Mouse (Mus musculus) heart, embryonic 13.5 days (tissue): ENCODE results near the gene Eef1a2. TPM values are rescaled to one million over a fixed set of nuclear protein-coding genes. Genes with fewer than 3 reads are reported as not detected.
"Not testable (repeated sequence)": the region's sequence is repeated elsewhere in the genome, so short reads cannot be mapped to it uniquely, and the experiment has no call there.

Source experiments
- ATAC-seq: fragments of 200-750 bp; cut with Nextera tagmentation; 2 replicates; pipeline ENCODE4 v1.8.0; 2017; ENCODE audit warnings: moderate TSS enrichment; ENCODE audit not compliant: insufficient number of reproducible peaks, low FRiP score, low TSS enrichment; ENCODE audit errors: extremely low read depth
- H3K27ac ChIP-seq: fragments of 300-500 bp; sonication (generic); replicated peaks from 2 replicates; pipeline ENCODE4 v1.5.1; 2015; ENCODE audit warnings: moderate library complexity, mild to moderate bottlenecking, inconsistent platforms
- H3K27me3 ChIP-seq: fragments of 300-500 bp; sonication (generic); replicated peaks from 2 replicates; pipeline ENCODE4 v1.6.1; 2015; ENCODE audit warnings: mild to moderate bottlenecking, inconsistent platforms
- H3K36me3 ChIP-seq: fragments of 300-500 bp; sonication (generic); 2 replicates; pipeline ENCODE4 v1.6.1; 2015; ENCODE audit warnings: mild to moderate bottlenecking, inconsistent platforms
- H3K4me1 ChIP-seq: fragments of 300-500 bp; sonication (generic); 2 replicates; pipeline ENCODE4 v1.6.1; 2015; ENCODE audit warnings: inconsistent platforms
- H3K4me2 ChIP-seq: fragments of 300-500 bp; sonication (generic); 2 replicates; pipeline ENCODE4 v1.6.1; 2015; ENCODE audit warnings: inconsistent platforms, mild to moderate bottlenecking, moderate library complexity
- H3K4me3 ChIP-seq: fragments of 300-500 bp; sonication (generic); 2 replicates; pipeline ENCODE4 v1.5.1; 2015; ENCODE audit warnings: moderate library complexity, mild to moderate bottlenecking, inconsistent platforms
- H3K9ac ChIP-seq: fragments of 300-500 bp; sonication (generic); 2 replicates; pipeline ENCODE4 v1.6.1; 2015; ENCODE audit warnings: inconsistent platforms, mild to moderate bottlenecking, moderate library complexity
- H3K9me3 ChIP-seq: fragments of 300-500 bp; sonication (generic); 2 replicates; pipeline ENCODE4 v1.6.1; 2016; ENCODE audit warnings: inconsistent platforms
- WGBS: fragments of 180-500 bp; shearing (Covaris S2); methylation state at CpG from one replicate; pipeline ENCODE4 v1.1.7; 2015; ENCODE audit warnings: mixed read lengths; 5-methylcytosine and 5-hydroxymethylcytosine counted together
- polyA plus RNA-seq: library from polyadenylated mRNA; unstranded; fragments of >200 nt; fragmentation: Nextera tagmentation; extraction: Ambion mirVana; gene quantifications from 2 replicates; pipeline ENCODE4 v1.2.1, GENCODE M21; 2015

Gene Eef1a2
- 7.8 and 9.7 TPM in 2 replicates for polyA plus RNA-seq

DNA sequence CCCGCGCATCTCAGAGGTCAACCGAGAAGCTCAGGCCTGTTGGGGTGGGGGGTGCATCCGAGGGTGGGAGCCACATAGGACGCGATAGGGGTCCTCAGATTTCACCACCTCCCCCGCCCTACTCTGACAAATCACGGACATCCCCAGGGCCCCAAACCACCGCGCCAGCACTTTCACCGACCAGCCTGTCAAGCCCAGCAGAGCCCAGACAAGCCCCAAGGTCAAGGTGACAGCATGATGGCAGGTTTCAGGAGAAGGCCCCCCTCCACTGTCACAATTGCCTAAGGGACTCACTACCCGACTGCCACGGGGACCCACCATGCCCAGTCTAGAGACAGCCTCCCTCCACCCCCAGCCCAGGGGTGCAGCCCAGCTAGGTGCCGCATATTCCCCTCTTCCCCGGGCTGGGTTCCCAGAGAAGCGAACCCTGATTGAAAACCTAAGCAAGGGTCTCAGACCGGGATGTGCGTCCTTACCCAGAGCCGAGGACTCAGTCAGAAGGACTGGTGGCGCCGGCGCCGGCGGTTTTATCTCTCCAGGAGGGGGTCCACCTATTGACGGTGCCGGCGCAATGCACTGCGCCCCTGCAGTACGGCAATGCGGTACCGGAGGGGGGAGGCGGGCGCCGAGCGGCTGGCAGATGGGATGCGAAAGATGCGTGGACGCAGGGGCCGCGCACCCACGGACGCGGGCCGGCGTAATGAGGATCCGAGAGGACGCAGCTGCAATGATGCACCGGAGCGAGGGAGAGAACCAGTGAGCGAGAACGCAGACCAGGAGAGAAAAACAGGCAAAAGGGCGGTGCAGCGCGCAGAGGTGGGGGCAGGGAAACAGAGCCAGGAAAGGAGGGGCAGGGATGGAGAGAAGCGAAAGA lies at the start of gene Eef1a2:
TSS of gene Eef1a2 (minus strand) at position 767 of the 874 bp plus-strand sequence.
- H3K27me3 ChIP-seq: peaks cover 59% of the 10 kb centered on the region
- peaks cover 60% of the 10 kb centered on the region for H3K4me1 ChIP-seq
- peak within 1 kb of the TSS; percentile 66 for H3K4me3 ChIP-seq

GRCm38 (mm10) chr2:181206118-181206517 lies 49.3 kb upstream of the Eef1a2 start:
- Histone ChIP-seq H3K36me3 (no peaks in the 10 kb centered on the region), H3K9ac (no peak overlapping the region), H3K4me3 (no peak overlapping the region), H3K9me3 (no peaks in the 10 kb centered on the region), H3K4me2 (no peak overlapping the region), H3K27ac (no peak overlapping the region), H3K27me3 (peaks cover 66% of the 10 kb centered on the region), H3K4me1 (no peaks in the 10 kb centered on the region)
- 62% methylated on average over 9 of the region's 9 CpGs for WGBS
- ATAC-seq: no peak; the same call in 1 of the 2 replicates

More for the DNA sequence above, at the start of gene Eef1a2:
- Histone ChIP-seq H3K36me3 (peaks cover 22% of the 10 kb centered on the region), H3K9me3 (no peaks in the 10 kb centered on the region), H3K27ac (peak within 1 kb of the TSS; percentile 93), H3K9ac (peak within 1 kb of the TSS; percentile 91), H3K4me2 (peak within 1 kb of the TSS; percentile 73)
- no peak for ATAC-seq
- WGBS: 3% methylated on average over 55 of the region's 55 CpGs

DNA sequence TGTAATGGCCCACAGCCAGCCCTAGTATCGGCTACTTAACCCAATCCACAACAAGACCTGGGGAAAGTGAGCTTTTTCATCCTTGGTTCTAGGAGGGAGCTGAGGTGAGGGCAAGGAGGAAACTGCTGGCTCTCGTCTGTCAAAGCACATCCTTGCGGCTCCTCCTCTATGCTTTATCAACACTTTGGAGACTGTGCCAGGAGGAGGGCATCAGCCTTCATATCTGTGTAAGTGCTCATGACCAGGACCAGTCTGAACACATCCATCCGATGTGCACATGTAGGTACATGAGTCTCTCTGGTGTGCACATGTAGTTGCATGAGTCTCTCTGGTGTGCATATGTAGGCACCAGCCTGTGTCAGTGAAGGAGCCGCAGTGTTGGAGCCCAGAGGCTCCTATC lies 48.9 kb upstream of the Eef1a2 start:
- WGBS: 64% methylated on average over 5 of the region's 5 CpGs
- ATAC-seq: no peak

GRCm38 (mm10) chr2:181202886-181203285 lies 46.1 kb upstream of the Eef1a2 start:
- no peak overlapping the region for H3K9ac ChIP-seq
- no peak overlapping the region for H3K4me2 ChIP-seq
- no peaks in the 10 kb centered on the region for H3K36me3 ChIP-seq
- no peaks in the 10 kb centered on the region for H3K4me1 ChIP-seq
- 71% methylated on average over 6 of the region's 6 CpGs for WGBS
- peaks cover 53% of the 10 kb centered on the region for H3K27me3 ChIP-seq
- no peaks in the 10 kb centered on the region for H3K9me3 ChIP-seq
- H3K4me3 ChIP-seq: no peak overlapping the region
- no peak overlapping the region for H3K27ac ChIP-seq
- ATAC-seq: no peak

More for the DNA sequence above, 48.9 kb upstream of the Eef1a2 start:
- H3K9ac ChIP-seq: no peak overlapping the region
- peaks cover 63% of the 10 kb centered on the region for H3K27me3 ChIP-seq
- no peak overlapping the region for H3K4me3 ChIP-seq
- no peaks in the 10 kb centered on the region for H3K9me3 ChIP-seq
- H3K4me1 ChIP-seq: no peaks in the 10 kb centered on the region
- no peak overlapping the region for H3K27ac ChIP-seq
- no peaks in the 10 kb centered on the region for H3K36me3 ChIP-seq
- no peak overlapping the region for H3K4me2 ChIP-seq

DNA sequence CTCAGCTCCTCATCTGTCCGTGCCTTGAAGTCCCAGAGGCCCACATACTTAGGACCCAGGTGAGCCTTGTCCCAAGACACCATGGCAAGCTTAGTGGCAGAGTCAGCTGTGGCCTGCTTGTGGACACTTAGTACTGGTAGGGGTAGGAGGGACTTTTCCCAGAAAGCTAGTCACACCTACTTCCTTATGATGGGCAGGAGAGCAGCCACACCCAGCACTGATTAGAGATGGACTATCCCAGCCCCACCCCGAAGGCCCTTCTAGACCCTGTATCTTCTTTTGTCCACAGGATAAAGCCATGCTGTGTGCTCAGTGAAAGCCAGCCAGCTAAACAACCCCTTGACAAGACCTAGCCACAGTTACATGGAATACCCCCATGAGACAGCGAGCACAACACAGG lies 45.6 kb upstream of the Eef1a2 start, which contains the start of gene Ptk6:
TSS of gene Ptk6 (minus strand) at position 368 of the 400 bp plus-strand sequence.
- no peaks in the 10 kb centered on the region for H3K36me3 ChIP-seq
- no peak within 1 kb of the TSS for H3K4me3 ChIP-seq
- no peaks in the 10 kb centered on the region for H3K9me3 ChIP-seq
- no peak for ATAC-seq
- no peak within 1 kb of the TSS for H3K27ac ChIP-seq
- no peak within 1 kb of the TSS for H3K4me2 ChIP-seq
- H3K9ac ChIP-seq: no peak within 1 kb of the TSS
- no peaks in the 10 kb centered on the region for H3K4me1 ChIP-seq
- WGBS: 78% methylated on average over 3 of the region's 3 CpGs
- peaks cover 53% of the 10 kb centered on the region for H3K27me3 ChIP-seq

DNA sequence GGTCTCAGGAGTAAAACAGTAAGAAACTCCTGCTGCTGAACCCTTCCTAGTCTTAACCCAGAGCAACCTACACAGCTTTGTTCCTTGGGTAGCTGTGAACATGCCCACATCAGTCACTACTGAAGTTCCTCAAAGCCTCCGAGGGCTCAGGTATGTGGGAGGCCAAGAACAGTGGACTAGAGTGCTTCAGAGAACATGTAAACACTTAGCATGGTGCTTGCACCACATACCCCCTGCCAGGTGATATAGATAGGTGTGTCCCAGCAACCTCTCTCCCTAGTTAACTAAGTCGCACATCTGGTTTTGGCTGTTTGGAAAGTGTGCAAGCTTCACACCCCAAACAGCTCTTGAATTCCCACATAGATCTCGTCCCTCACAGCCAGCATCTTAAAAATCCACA lies 44.8 kb upstream of the Eef1a2 start:
- Histone ChIP-seq H3K4me2 (no peak overlapping the region), H3K36me3 (no peaks in the 10 kb centered on the region), H3K27ac (no peak overlapping the region), H3K9me3 (no peaks in the 10 kb centered on the region), H3K9ac (no peak overlapping the region), H3K4me3 (no peak overlapping the region), H3K4me1 (no peaks in the 10 kb centered on the region), H3K27me3 (peaks cover 53% of the 10 kb centered on the region)
- WGBS: 48% methylated on average over 3 of the region's 3 CpGs
- no peak for ATAC-seq

- H3K9me3 ChIP-seq: no peaks in the 10 kb centered on the region
- H3K36me3 ChIP-seq: no peaks in the 10 kb centered on the region
- no peaks in the 10 kb centered on the region for H3K4me1 ChIP-seq
- H3K27ac ChIP-seq: no peak overlapping the region
- no peak for ATAC-seq
- H3K9ac ChIP-seq: no peak overlapping the region
- WGBS: 78% methylated on average over 4 of the region's 4 CpGs
- H3K27me3 ChIP-seq: peaks cover 34% of the 10 kb centered on the region
- no peak overlapping the region for H3K4me2 ChIP-seq
- H3K4me3 ChIP-seq: no peak overlapping the region
Observed at GRCm38 (mm10) chr2:181196628-181197300, 40.0 kb upstream of the Eef1a2 start.

GRCm38 (mm10) chr2:181193044-181193443 lies 36.2 kb upstream of the Eef1a2 start:
- no peak for ATAC-seq
- WGBS: 64% methylated on average over 3 of the region's 3 CpGs
- Histone ChIP-seq H3K4me2 (no peak overlapping the region), H3K4me1 (peaks cover 9% of the 10 kb centered on the region), H3K36me3 (peaks cover 13% of the 10 kb centered on the region), H3K27ac (no peak overlapping the region), H3K9me3 (no peaks in the 10 kb centered on the region), H3K4me3 (no peak overlapping the region), H3K27me3 (peaks cover 18% of the 10 kb centered on the region), H3K9ac (no peak overlapping the region)

GRCm38 (mm10) chr2:181191936-181192335 lies 35.1 kb upstream of the Eef1a2 start:
- 64% methylated on average over 4 of the region's 4 CpGs for WGBS
- Histone ChIP-seq H3K4me2 (no peak overlapping the region), H3K27ac (no peak overlapping the region), H3K4me3 (no peak overlapping the region), H3K27me3 (peaks cover 16% of the 10 kb centered on the region), H3K9me3 (no peaks in the 10 kb centered on the region), H3K9ac (no peak overlapping the region), H3K36me3 (peaks cover 13% of the 10 kb centered on the region), H3K4me1 (peaks cover 12% of the 10 kb centered on the region)
- ATAC-seq: no peak

DNA sequence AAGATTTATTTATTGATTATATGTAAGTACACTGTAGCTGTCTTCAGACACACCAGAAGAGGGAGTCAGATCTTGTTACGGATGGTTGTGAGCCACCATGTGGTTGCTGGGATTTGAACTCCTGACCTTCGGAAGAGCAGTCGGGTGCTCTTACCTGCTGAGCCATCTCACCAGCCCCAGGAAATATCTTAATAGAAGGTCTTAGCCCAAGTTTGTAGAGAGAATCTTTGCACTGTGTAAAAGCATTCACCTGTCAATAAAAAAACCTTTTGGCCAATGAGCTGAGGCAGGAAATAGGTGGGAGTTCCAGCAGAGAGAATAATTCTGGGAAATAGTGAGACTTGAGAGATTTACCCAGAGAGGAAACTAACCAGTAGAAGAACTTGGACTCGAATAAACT lies 34.6 kb upstream of the Eef1a2 start:
- peaks cover 12% of the 10 kb centered on the region for H3K4me1 ChIP-seq
- not testable (repeated sequence) for H3K4me2 ChIP-seq

GRCm38 (mm10) chr2:181189321-181189720 lies 32.5 kb upstream of the Eef1a2 start:
- H3K9me3 ChIP-seq: no peaks in the 10 kb centered on the region
- no peak overlapping the region for H3K27ac ChIP-seq
- peaks cover 13% of the 10 kb centered on the region for H3K36me3 ChIP-seq
- peaks cover 5% of the 10 kb centered on the region for H3K27me3 ChIP-seq
- peaks cover 12% of the 10 kb centered on the region for H3K4me1 ChIP-seq
- H3K4me2 ChIP-seq: no peak overlapping the region
- H3K4me3 ChIP-seq: no peak overlapping the region; the same call in 1 of the 2 replicates
- 89% methylated on average over 1 of the region's 1 CpGs for WGBS
- no peak for ATAC-seq
- H3K9ac ChIP-seq: no peak overlapping the region

More for the DNA sequence above, 34.6 kb upstream of the Eef1a2 start:
- not testable (repeated sequence) for H3K9me3 ChIP-seq, ATAC-seq, H3K27ac ChIP-seq, H3K4me3 ChIP-seq, H3K9ac ChIP-seq
- peaks cover 13% of the 10 kb centered on the region for H3K36me3 ChIP-seq
- 75% methylated on average over 4 of the region's 4 CpGs for WGBS
- peaks cover 16% of the 10 kb centered on the region for H3K27me3 ChIP-seq
